Mouse (Mus musculus): Measurements from ENCODE around the gene Slc17a9.

- TF ChIP-seq CTCF (IDR thresholded peaks at IDR 0.05; ENCODE audit: borderline replicate concordance, control insufficient read depth, extremely low read depth, insufficient read depth, low read length, poor library complexity) (no peak), POLR2A (IDR thresholded peaks at IDR 0.05; ENCODE audit: control insufficient read depth, extremely low read depth, insufficient read depth, low read length, poor library complexity) (no peak)
Observed at GRCm38 (mm10) chr2:180725414-180725778, 333 bp downstream of the Slc17a9 start.

Data from thymus, adult 2 months (tissue).